6 mouse cellular contexts compared by ENCODE assay signal in genomic region chr5:4167813-4168529, GRCm38 (mm10). TPM values are rescaled to one million over a fixed set of nuclear protein-coding genes. Genes with fewer than 3 reads are reported as not detected.
A peak's percentile ranks its signal among the peaks of the same experiment; 100 is the strongest.
DNase-seq lines count a peak whose midpoint lies in the region; ATAC-seq and TF ChIP-seq lines count a peak whose summit lies in the region.
"Not testable (repeated sequence)": the region's sequence is repeated elsewhere in the genome, so short reads cannot be mapped to it uniquely, and the experiment has no call there.
"Had no signal": no experiment of that assay in that cellular context is flagged by ENCODE, and none has a peak within 500 bp of the region (broad histone marks: within the 10 kb centered on the region; RNA-seq: fewer than 3 reads in every experiment).

No protein-coding gene starts in this region.

- TF ChIP-seq CTCF in CH12.LX (conservative IDR thresholded peaks at IDR 0.05 in 1 of 2, IDR thresholded peaks at IDR 0.05 in 1 of 2; ENCODE audit: low read depth in 2 of 2, low read length in 2 of 2) = not testable (repeated sequence)

- H3K4me1 ChIP-seq in CH12.LX (ENCODE audit: control insufficient read depth in 1 of 2, insufficient read depth in 2 of 2) = peaks cover 3 to 28% of the 10 kb centered on the region in 2 experiments; a peak in 2 of 4 replicates
- not testable (repeated sequence) for H3K4me1 ChIP-seq in limb, embryonic 10.5 days; midbrain, embryonic 13.5 days (replicated peaks); midbrain, embryonic 15.5 days

- WGBS in limb, embryonic 10.5 days = 82% methylated on average over 6 of the region's 6 CpGs
- WGBS in midbrain, embryonic 13.5 days = 75% methylated on average over 6 of the region's 6 CpGs
- 73% methylated on average over 6 of the region's 6 CpGs for WGBS in midbrain, embryonic 15.5 days

- TF ChIP-seq RAD21 in CH12.LX (IDR thresholded peaks at IDR 0.05; ENCODE audit: low read depth, low read length) = not testable (repeated sequence)

- peak overlapping the region; percentile 56 for H3K4me2 ChIP-seq in CH12.LX (ENCODE audit: insufficient read depth, low read depth, poor library complexity, severe bottlenecking)
- H3K4me2 ChIP-seq in midbrain, embryonic 13.5 days (replicated peaks); midbrain, embryonic 15.5 days: not testable (repeated sequence)

- 0 out of 2 replicates have a peak, but pooled peaks have one; percentile 26 for ATAC-seq in megakaryocyte progenitor cell, adult 5-6 weeks (replicated peaks; ENCODE audit: poor library complexity)
- ATAC-seq in midbrain, embryonic 13.5 days = 0 out of 2 replicates have a peak, but pooled peaks have one; percentile 58
- peak; percentile 52; the same call in 1 of the 2 replicates for ATAC-seq in midbrain, embryonic 15.5 days (replicated peaks)

- H3K27ac ChIP-seq in CH12.LX (ENCODE audit: insufficient read depth, low read depth); limb, embryonic 10.5 days; midbrain, embryonic 13.5 days; midbrain, embryonic 15.5 days: not testable (repeated sequence)

- not testable (repeated sequence) for H3K9me3 ChIP-seq in CH12.LX (replicated peaks; ENCODE audit: low read length); limb, embryonic 10.5 days (replicated peaks); midbrain, embryonic 13.5 days; midbrain, embryonic 15.5 days

- not testable (repeated sequence) for H3K9ac ChIP-seq in CH12.LX (ENCODE audit: insufficient read depth, low read depth); midbrain, embryonic 13.5 days (replicated peaks); midbrain, embryonic 15.5 days

- dilution Hi-C loops in CH12.LX (cut with MboI; ENCODE audit: extremely low pct_ligation_motif_present, extremely low pct_unique_long_range_greater_than_20kb, low sequenced_read_pairs) = not testable (repeated sequence)

- H3K36me3 ChIP-seq in CH12.LX (replicated peaks in 1 of 2; ENCODE audit: control insufficient read depth in 1 of 2, insufficient read depth in 1 of 2, low read length in 1 of 2); limb, embryonic 10.5 days; midbrain, embryonic 13.5 days; midbrain, embryonic 15.5 days (replicated peaks): not testable (repeated sequence)

- peak; percentile 22 for DNase-seq in CH12.LX (ENCODE audit: extremely low read depth)
- DNase-seq in limb, embryonic 10.5 days (ENCODE audit: low spot score) = peak; percentile 12

- in situ Hi-C loops in CH12.LX (cut with MboI; ENCODE audit: low pct_ligation_motif_present, low pct_unique_long_range_greater_than_20kb, low sequenced_read_pairs) = loop anchor here (10.0 kb wide), 1 partner anchor 53 kb away; no protein-coding TSS in a partner anchor

- not testable (repeated sequence) for H3K79me2 ChIP-seq in CH12.LX (replicated peaks; ENCODE audit: control insufficient read depth, extremely low read depth, insufficient read depth, poor library complexity, severe bottlenecking)

- not testable (repeated sequence) for TF ChIP-seq POLR2A in CH12.LX (IDR thresholded peaks at IDR 0.05; ENCODE audit: low read depth, low read length)

- not testable (repeated sequence) for H3K27me3 ChIP-seq in CH12.LX (replicated peaks); limb, embryonic 10.5 days (ENCODE audit: low read depth, poor library complexity, severe bottlenecking); midbrain, embryonic 13.5 days; midbrain, embryonic 15.5 days (replicated peaks)

- not testable (repeated sequence) for H3K4me3 ChIP-seq in CH12.LX (replicated peaks in 1 of 3; ENCODE audit: low read depth in 2 of 3, low read length in 2 of 3, poor library complexity in 1 of 3); limb, embryonic 10.5 days; midbrain, embryonic 13.5 days (replicated peaks); midbrain, embryonic 15.5 days

- 0 out of 2 replicates have a peak, but pooled peaks have one; percentile 30 for TF ChIP-seq EP300 in CH12.LX (IDR thresholded peaks at IDR 0.05; ENCODE audit: low read length)

TF ChIP-seq in CH12.LX, 34 proteins besides CTCF, POLR2A, EP300 and RAD21:
- TF ChIP-seq BHLHE40 (IDR thresholded peaks at IDR 0.05; ENCODE audit: low read depth, low read length) (peak; percentile 50; the same call in 1 of the 2 replicates), ELF1 (IDR thresholded peaks at IDR 0.05; ENCODE audit: low read depth, low read length) (peak; percentile 67; the same call in 1 of the 2 replicates), IRF4 (IDR thresholded peaks at IDR 0.05; ENCODE audit: low read depth, low read length) (peak; percentile 83)
TF ChIP-seq in CH12.LX: peak in this region for 3; not testable (repeated sequence) for 31.

RNA-seq across cellular contexts. Expression of gene Mterf1b, which starts 24.2 kb away (rescaled TPM):
- 4.2 and 4.5 TPM in 2 replicates for total RNA-seq in CH12.LX (2012; rRNA removed)
- 8.8 and 10.7 TPM in 2 replicates for total RNA-seq in CH12.LX (2014; rRNA removed)
- 3.7 and 3.8 TPM in 2 replicates for polyA plus RNA-seq in CH12.LX (2012; ENCODE audit: insufficient read length, low read depth)
- 2.6 and 3.4 TPM in 2 replicates for polyA plus RNA-seq in limb, embryonic 10.5 days (2016; fragmentation: Nextera tagmentation; extraction: Ambion mirVana)
- 3.7 and 3.9 TPM in 2 replicates for total RNA-seq in megakaryocyte progenitor cell, adult 5-6 weeks (2015)
- total RNA-seq in megakaryocyte progenitor cell, adult 5-6 weeks (2017) = 1.4 and 5.0 TPM in 2 replicates
- 3.7 and 3.8 TPM in 2 replicates for polyA plus RNA-seq in midbrain, embryonic 13.5 days (2015; fragmentation: Nextera tagmentation; extraction: Ambion mirVana)
- polyA plus RNA-seq in midbrain, embryonic 15.5 days (2015; fragmentation: Nextera tagmentation; extraction: Ambion mirVana) = 3.3 and 4.7 TPM in 2 replicates
- polyA plus RNA-seq: adrenal gland, adult 2 months had no signal
